Mouse (Mus musculus): ENCODE results near the gene Smim22. TPM values are rescaled to one million over a fixed set of nuclear protein-coding genes. Genes with fewer than 3 reads are reported as not detected.

Smim22 gene
- total RNA-seq, 2 experiments from 2014 or later, result not detected

DNA sequence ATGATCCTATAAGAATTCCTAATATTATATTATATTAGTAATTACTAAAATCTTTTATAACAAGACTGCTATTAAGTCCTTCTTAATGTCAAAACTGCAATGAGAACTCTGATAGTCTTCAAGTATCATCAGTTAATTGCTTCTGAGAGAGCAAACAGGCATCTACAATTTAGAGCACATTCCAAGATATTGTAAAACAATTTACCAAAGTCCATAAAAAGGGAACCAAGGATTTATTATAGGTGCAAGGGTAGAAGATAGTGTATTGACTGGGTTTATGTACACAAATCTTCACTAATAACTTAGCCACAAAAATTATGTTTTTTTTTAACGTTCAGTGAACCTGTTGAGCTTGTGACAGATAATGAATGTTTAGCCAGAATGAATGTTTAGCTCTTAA, 8.1 kb upstream of the Smim22 start:
- intact Hi-C loops (cut with DNase I), result no loop called here

GRCm38 (mm10) chr16:5000611-5001010, 6.5 kb upstream of the Smim22 start:
- DNase-seq (ENCODE audit: extremely low spot score in 1 of 2, low spot score in 2 of 2), result no peak
- intact Hi-C loops (cut with DNase I), result no loop called here

More for the DNA sequence above, 8.1 kb upstream of the Smim22 start:
- DNase-seq (ENCODE audit: extremely low spot score in 1 of 2, low spot score in 2 of 2), result no peak

- DNase-seq (ENCODE audit: extremely low spot score in 1 of 2, low spot score in 2 of 2), result no peak
- intact Hi-C loops (cut with DNase I), result no loop called here
Observed at GRCm38 (mm10) chr16:5007492-5007891, 404 bp downstream of the Smim22 start.

DNA sequence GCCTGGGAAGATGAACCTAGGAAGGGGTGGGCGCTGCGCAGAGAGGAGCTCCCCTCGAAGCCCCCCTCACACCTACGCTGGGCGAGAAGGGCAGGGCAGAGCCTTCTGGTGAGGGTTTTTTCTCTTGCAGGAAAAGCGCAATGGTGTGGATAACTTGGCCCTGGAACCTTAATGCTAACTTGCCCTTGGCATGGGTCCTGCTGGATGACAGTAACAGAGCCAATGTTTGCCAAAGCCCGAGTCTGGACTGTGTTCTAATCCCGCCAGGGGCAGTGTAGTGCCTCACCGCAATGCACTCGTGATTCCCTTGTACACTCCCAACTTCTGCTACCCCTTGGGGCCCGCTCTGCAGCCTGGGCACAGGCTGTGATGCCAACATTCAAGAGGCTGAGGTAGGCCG, 988 bp downstream of the Smim22 start:
- DNase-seq (ENCODE audit: extremely low spot score in 1 of 2, low spot score in 2 of 2), result no peak
- intact Hi-C loops (cut with DNase I), result no loop called here

GRCm38 (mm10) chr16:5010371-5010935, 3.4 kb downstream of the Smim22 start:
- intact Hi-C loops (cut with DNase I), result loop anchor here (5.0 kb wide), 1 partner anchor 48 kb away; the partner anchor contains the start of gene Anks3
- no peak for DNase-seq (ENCODE audit: extremely low spot score in 1 of 2, low spot score in 2 of 2)

DNA sequence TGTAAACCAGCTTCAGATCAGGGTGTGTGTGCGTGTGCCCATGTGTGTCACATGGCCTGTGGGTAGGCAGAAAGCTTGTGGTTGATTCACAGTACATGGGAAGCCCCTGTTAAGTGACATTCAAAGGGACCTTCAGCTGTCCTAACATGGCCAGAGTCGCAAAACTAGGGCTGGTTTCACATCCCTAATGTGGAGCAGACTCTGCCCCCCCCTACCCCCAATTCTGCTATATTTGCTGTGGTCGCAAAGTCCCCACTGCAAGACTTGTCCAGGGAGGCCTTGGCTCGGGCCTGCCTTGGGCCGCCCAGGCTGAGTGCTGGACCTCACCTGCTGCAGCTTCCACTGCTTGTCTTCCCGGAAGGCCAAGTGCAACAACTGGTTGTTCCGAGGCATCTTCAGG, 4.2 kb downstream of the Smim22 start:
- DNase-seq (ENCODE audit: extremely low spot score in 1 of 2, low spot score in 2 of 2), result no peak
- intact Hi-C loops (cut with DNase I), result loop anchor here (5.0 kb wide), 1 partner anchor 49 kb away; the partner anchor contains the start of gene Anks3

DNA sequence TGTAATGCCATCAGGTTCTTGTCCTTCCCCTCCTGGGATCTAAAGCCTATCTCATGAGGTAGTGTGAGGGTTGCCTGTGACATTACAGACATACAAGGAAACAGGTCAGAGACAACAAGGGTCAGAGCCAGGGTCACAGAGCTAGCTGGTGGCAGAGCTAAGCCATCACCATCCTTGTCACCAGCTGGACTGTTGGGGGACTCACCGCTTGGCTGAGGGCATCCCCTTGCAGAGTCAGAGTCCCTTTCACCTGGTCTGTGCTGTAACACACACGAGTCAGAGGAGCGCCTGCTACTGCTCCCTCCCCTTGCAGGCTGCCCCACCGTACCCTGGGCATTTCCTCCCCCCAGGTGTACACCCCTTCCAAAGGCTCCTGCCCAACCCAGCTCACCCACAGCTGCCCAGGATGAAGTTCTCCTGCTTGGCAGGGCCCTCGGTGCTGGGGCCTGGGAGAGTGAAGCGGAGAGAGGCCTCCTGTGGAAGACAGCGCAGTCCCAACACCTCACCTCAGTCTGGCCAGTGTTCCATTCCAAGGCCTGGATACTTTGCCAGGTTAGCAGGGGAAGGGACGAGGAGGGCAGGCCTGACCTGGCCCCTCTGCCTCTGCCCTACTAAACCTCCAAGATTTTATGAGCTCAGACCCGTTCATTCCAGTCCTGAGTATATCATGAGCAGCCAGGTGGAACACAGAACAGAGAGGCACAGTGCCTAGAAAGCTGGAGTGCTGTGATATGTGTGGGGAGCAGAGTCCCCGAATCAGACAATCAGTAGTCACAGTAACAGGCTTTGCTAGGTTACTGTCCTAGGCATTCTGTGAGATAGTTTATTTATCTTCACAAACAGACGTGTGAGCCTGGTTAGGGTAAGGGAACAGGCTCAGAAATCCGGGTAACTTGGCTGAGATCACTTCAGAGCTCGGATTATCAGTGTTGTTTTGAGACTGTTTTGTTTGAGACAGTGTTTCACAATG, 5.2 kb downstream of the Smim22 start:
- no peak for DNase-seq (ENCODE audit: extremely low spot score in 1 of 2, low spot score in 2 of 2)
- intact Hi-C loops (cut with DNase I), result loop anchor here (5.0 kb wide), 1 partner anchor 50 kb away; the partner anchor contains the start of gene Anks3

GRCm38 (mm10) chr16:5013054-5013838, 6.2 kb downstream of the Smim22 start, which contains the start of gene Rogdi:
Gene Rogdi (minus strand): TSS chr16:5013553.
- DNase-seq (ENCODE audit: extremely low spot score in 1 of 2, low spot score in 2 of 2), result peak; percentile 99 to 100
- intact Hi-C loops (cut with DNase I), result loop anchor here (5.0 kb wide), 1 partner anchor 51 kb away; the partner anchor contains the start of gene Anks3

DNA sequence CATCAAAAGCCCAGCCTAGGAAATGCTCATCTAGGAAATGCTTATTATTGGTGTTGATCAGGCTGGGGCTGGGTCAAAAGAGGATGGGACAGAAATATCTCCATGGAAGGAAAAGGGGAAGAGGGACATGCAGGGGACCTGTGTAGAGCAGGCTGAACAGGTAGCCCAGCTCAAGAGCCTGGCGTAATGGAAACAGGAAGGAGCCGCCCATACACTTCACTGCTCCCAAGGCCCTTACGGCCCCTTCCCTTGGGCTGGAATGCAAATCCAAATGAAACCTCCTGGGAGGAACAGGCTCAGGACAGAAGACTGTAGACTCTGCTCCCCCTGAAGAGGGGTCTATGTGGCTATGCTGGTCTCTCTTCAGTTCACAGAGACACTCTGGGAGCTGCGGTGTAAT, 7.5 kb downstream of the Smim22 start:
- no peak for DNase-seq (ENCODE audit: extremely low spot score in 1 of 2, low spot score in 2 of 2)
- intact Hi-C loops (cut with DNase I), result loop anchor here (5.0 kb wide), 1 partner anchor 52 kb away; the partner anchor contains the start of gene Anks3

GRCm38 (mm10) chr16:5024021-5024420, 16.9 kb downstream of the Smim22 start:
- intact Hi-C loops (cut with DNase I), result loop anchor here (5.0 kb wide), 1 partner anchor 43 kb away; no protein-coding TSS in a partner anchor
- DNase-seq (ENCODE audit: extremely low spot score in 1 of 2, low spot score in 2 of 2), result no peak

DNA sequence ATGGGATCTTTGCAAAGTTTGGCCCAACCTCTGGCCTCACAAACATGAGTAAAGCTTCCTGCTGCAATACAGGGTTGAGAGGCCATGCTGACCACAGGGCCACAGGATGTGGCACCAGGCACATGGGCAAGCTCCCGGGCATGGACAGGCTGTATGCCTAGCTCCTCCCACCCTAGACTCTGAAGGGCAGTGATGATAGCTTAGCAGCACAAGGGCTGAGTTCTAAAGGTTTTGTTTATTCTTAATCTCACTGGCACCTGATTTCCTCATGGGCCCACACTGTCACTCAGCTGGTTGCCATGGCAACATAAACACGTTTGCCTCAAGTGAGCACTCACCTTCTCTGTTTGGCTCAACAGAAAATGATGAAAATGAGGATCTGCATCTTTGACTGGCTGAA, 22.8 kb downstream of the Smim22 start:
- intact Hi-C loops (cut with DNase I), result loop anchor here (5.0 kb wide), 1 partner anchor 78 kb away; no protein-coding TSS in a partner anchor
- DNase-seq (ENCODE audit: extremely low spot score in 1 of 2, low spot score in 2 of 2), result no peak

DNA sequence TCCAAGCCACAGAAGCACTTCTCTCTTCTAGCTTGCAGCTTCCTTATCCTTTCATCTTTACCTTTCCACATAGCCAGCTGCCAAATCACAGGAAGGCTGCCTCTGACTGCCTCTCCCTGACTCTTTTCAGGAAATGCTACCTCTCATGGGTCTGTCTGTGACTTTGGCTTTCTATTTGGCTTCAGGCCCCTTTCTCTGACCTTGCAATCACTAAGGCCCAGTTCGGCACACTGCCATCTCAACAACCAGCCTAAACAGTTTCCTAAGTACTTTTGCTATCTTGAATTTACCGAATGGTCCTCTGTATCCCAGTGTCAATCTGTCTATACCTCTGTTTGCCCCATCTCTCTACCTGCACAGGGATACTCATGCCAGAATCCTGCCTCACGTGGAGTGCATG, 28.5 kb downstream of the Smim22 start:
- intact Hi-C loops (cut with DNase I), result loop anchor here (2.0 kb wide), 1 partner anchor 39 kb away; no protein-coding TSS in a partner anchor
- DNase-seq (ENCODE audit: extremely low spot score in 1 of 2, low spot score in 2 of 2), result no peak

- intact Hi-C loops (cut with DNase I), result no loop called here
- no peak for DNase-seq (ENCODE audit: extremely low spot score in 1 of 2, low spot score in 2 of 2)
Observed at GRCm38 (mm10) chr16:5036649-5037234, 29.7 kb downstream of the Smim22 start.

GRCm38 (mm10) chr16:5045322-5045721, 38.2 kb downstream of the Smim22 start:
- DNase-seq (ENCODE audit: extremely low spot score in 1 of 2, low spot score in 2 of 2), result no peak
- intact Hi-C loops (cut with DNase I), result no loop called here

GRCm38 (mm10) chr16:5049182-5049773, 42.2 kb downstream of the Smim22 start:
- DNase-seq (ENCODE audit: extremely low spot score in 1 of 2, low spot score in 2 of 2), result no peak
- intact Hi-C loops (cut with DNase I), result no loop called here

GRCm38 (mm10) chr16:5049774-5050234, 42.7 kb downstream of the Smim22 start, which contains the start of the genes Glyr1 and Ubn1:
Gene Glyr1 (minus strand): TSS chr16:5049863.
Gene Ubn1 (plus strand): TSS chr16:5050057.
- peak; percentile 100 for DNase-seq (ENCODE audit: extremely low spot score in 1 of 2, low spot score in 2 of 2)
- intact Hi-C loops (cut with DNase I), result loop anchor here (10.0 kb wide), 1 partner anchor 95 kb away; the partner anchor contains the start of gene Sec14l5

DNA sequence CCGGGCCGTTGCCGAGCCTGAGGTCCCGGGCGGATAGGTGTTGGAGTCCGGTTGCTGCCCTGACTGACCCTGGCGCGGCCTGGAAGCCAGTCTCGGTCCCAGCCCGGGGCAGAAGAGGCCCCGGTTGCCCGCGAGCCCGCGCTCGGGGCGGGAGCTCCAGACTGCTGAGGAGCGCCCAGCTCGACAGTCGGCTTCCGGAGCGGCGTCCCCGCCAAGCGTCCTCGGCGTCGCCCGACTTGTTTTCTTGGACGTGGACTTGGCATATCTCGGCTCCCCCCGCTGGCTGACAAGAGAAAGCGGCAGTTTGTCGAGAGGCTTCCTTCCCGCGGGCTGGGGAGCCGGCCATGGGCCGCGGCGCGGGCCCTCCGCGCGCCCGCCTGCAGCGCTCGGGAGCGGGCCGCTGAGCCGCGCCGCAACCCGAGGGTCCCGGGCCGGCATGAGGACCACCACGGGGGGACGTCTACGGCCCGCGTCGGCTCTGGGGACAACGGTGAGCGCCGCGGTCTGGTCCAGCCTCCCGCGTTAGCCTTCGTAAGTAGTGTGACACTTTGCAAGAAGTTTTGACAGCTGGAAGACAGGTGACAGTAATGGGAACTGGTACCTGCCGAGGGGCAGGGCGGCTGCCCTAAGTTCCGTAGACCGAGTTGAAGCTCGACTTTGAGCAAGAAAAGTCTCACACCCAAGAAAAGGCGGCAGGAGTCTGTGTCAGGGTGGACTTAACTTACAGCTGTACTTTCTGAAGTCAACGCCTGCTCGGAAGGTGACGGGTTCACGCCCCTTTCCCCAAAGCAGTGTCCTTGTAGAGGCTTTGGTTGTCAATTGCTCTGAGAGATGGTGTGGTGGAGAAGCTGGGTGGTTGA, 43.4 kb downstream of the Smim22 start:
- peak; percentile 57 to 91 for DNase-seq (ENCODE audit: extremely low spot score in 1 of 2, low spot score in 2 of 2)
- intact Hi-C loops (cut with DNase I), result loop anchor here (10.0 kb wide), 1 partner anchor 94 kb away; the partner anchor contains the start of gene Sec14l5
